Mouse (Mus musculus) liver, postnatal 0 days (tissue): Measurements from ENCODE around the gene Get4. TPM values are rescaled to one million over a fixed set of nuclear protein-coding genes. Genes with fewer than 3 reads are reported as not detected.

Experiments
- ATAC-seq: fragments of 200-750 bp; cut with Nextera tagmentation; 2 replicates; pipeline ENCODE4 v1.8.0; 2017; ENCODE audit warnings: mild to moderate bottlenecking, moderate library complexity
- DNase-seq: peaks from one replicate; pipeline ENCODE4 v3.0.0-alpha.2; 2016
- H3K27ac ChIP-seq: fragments of 300-500 bp; sonication (generic); 2 replicates; pipeline ENCODE4 v1.5.1; 2014; ENCODE audit warnings: antibody characterized with exemption, moderate library complexity, mild to moderate bottlenecking, low read depth
- H3K27me3 ChIP-seq: fragments of 300-500 bp; sonication (generic); 2 replicates; pipeline ENCODE4 v1.6.1; 2014; ENCODE audit warnings: low read length, control low read depth, mixed read lengths; ENCODE audit not compliant: insufficient read depth
- H3K36me3 ChIP-seq: fragments of 300-500 bp; sonication (generic); replicated peaks from 2 replicates; pipeline ENCODE4 v1.6.1; 2014; ENCODE audit warnings: mild to moderate bottlenecking, control low read depth, low read length, moderate library complexity, mixed read lengths; ENCODE audit not compliant: insufficient read depth
- H3K4me1 ChIP-seq: fragments of 300-500 bp; sonication (generic); 2 replicates; pipeline ENCODE4 v1.6.1; 2014; ENCODE audit warnings: antibody characterized with exemption, mild to moderate bottlenecking, control low read depth; ENCODE audit not compliant: insufficient read depth
- H3K4me2 ChIP-seq: fragments of 300-500 bp; sonication (generic); 2 replicates; pipeline ENCODE4 v1.6.1; 2014; ENCODE audit warnings: low read depth, mild to moderate bottlenecking, low read length, moderate library complexity, mixed read lengths
- H3K4me3 ChIP-seq: fragments of 300-500 bp; sonication (generic); 2 replicates; pipeline ENCODE4 v1.5.1; 2014; ENCODE audit warnings: low read depth, low read length
- H3K9ac ChIP-seq: fragments of 300-500 bp; sonication (generic); replicated peaks from 2 replicates; pipeline ENCODE4 v1.6.1; 2014; ENCODE audit warnings: mild to moderate bottlenecking, moderate library complexity
- H3K9me3 ChIP-seq: fragments of 300-500 bp; sonication (generic); 2 replicates; pipeline ENCODE4 v1.6.1; 2016; ENCODE audit warnings: mild to moderate bottlenecking, control low read depth, low read length, mixed read lengths
- CTCF ChIP-seq: sonication (generic); IDR thresholded peaks from 2 replicates; pipeline ENCODE4 v1.5.1; 2016; ENCODE audit warnings: antibody characterized with exemption, low read depth
- EP300 ChIP-seq: IDR thresholded peaks from 2 replicates; pipeline ENCODE4 v1.6.1; 2016; ENCODE audit warnings: antibody characterized with exemption, low read depth, mild to moderate bottlenecking
- WGBS: fragments of 180-500 bp; shearing (Covaris S2); extraction: QIAGEN DNeasy Blood & Tissue Kit; methylation state at CpG from one replicate; pipeline ENCODE4 v1.1.7; 2014; ENCODE audit not compliant: insufficient replicate concordance; 5-methylcytosine and 5-hydroxymethylcytosine counted together
- polyA plus RNA-seq: library from polyadenylated mRNA; unstranded; fragments of >200 nt; fragmentation: Nextera tagmentation; extraction: Ambion mirVana; gene quantifications from 2 replicates; pipeline ENCODE4 v1.2.1, GENCODE M21; 2015

The Get4 gene
- polyA plus RNA-seq, 1 experiment from 2014 or later: 97.5 TPM

- Histone ChIP-seq H3K4me1 (peaks cover 36% of the 10 kb centered on the region), H3K4me3 (0 out of 2 replicates have a peak overlapping the region, but pooled peaks have one; percentile 60), H3K4me2 (peak overlapping the region; percentile 92), H3K9me3 (no peaks in the 10 kb centered on the region), H3K9ac (peak overlapping the region; percentile 62; the same call in 1 of the 2 replicates), H3K36me3 (peaks cover 36% of the 10 kb centered on the region), H3K27ac (peak overlapping the region; percentile 76), H3K27me3 (no peaks in the 10 kb centered on the region)
- no peak for ATAC-seq
- DNase-seq: no peak
- 80% methylated on average over 7 of the region's 7 CpGs for WGBS
- TF ChIP-seq CTCF (no peak), EP300 (no peak)
These were observed 845 bp upstream of the Get4 start for GRCm38 (mm10) chr5:139251279-139251678.

GRCm38 (mm10) chr5:139251736-139252080, 416 bp upstream of the Get4 start:
- TF ChIP-seq CTCF (peak; percentile 44), EP300 (no peak)
- Histone ChIP-seq H3K36me3 (peaks cover 32% of the 10 kb centered on the region), H3K9ac (peak overlapping the region; percentile 62), H3K4me3 (peak overlapping the region; percentile 60), H3K27ac (peak overlapping the region; percentile 76), H3K4me1 (peaks cover 41% of the 10 kb centered on the region), H3K4me2 (peak overlapping the region; percentile 92), H3K9me3 (no peaks in the 10 kb centered on the region), H3K27me3 (no peaks in the 10 kb centered on the region)
- DNase-seq: no peak
- WGBS: 3% methylated on average over 8 of the region's 8 CpGs
- peak; percentile 7 for ATAC-seq

- peak overlapping the region; percentile 86 for H3K27ac ChIP-seq
- WGBS: 0% methylated on average over 7 of the region's 7 CpGs
- H3K36me3 ChIP-seq: peaks cover 24% of the 10 kb centered on the region
- H3K27me3 ChIP-seq: no peaks in the 10 kb centered on the region
- DNase-seq (no peak), ATAC-seq (peak; percentile 37)
- H3K9me3 ChIP-seq: no peaks in the 10 kb centered on the region
- H3K4me3 ChIP-seq: peak overlapping the region; percentile 60
- peaks cover 47% of the 10 kb centered on the region for H3K4me1 ChIP-seq
- TF ChIP-seq CTCF (no peak), EP300 (0 out of 2 replicates have a peak, but pooled peaks have one; percentile 40)
- peak overlapping the region; percentile 61 for H3K9ac ChIP-seq
- peak overlapping the region; percentile 92 for H3K4me2 ChIP-seq
These were observed 754 bp downstream of the Get4 start for GRCm38 (mm10) chr5:139252910-139253245.

GRCm38 (mm10) chr5:139253301-139253741, 1.2 kb downstream of the Get4 start:
- peak; percentile 63 for DNase-seq
- no peaks in the 10 kb centered on the region for H3K27me3 ChIP-seq
- peak overlapping the region; percentile 86 for H3K27ac ChIP-seq
- H3K4me2 ChIP-seq: peak overlapping the region; percentile 92
- H3K9me3 ChIP-seq: no peaks in the 10 kb centered on the region
- 4% methylated on average over 6 of the region's 6 CpGs for WGBS
- peak overlapping the region; percentile 61 for H3K9ac ChIP-seq
- peak; percentile 35 for ATAC-seq
- H3K4me1 ChIP-seq: peaks cover 52% of the 10 kb centered on the region
- H3K4me3 ChIP-seq: peak overlapping the region; percentile 60
- H3K36me3 ChIP-seq: peaks cover 22% of the 10 kb centered on the region
- TF ChIP-seq EP300: 0 out of 2 replicates have a peak, but pooled peaks have one; percentile 10
- TF ChIP-seq CTCF: no peak

GRCm38 (mm10) chr5:139254938-139255337, 2.8 kb downstream of the Get4 start:
- Histone ChIP-seq H3K9me3 (no peaks in the 10 kb centered on the region), H3K36me3 (peaks cover 10% of the 10 kb centered on the region), H3K9ac (no peak overlapping the region), H3K4me1 (peaks cover 59% of the 10 kb centered on the region), H3K4me2 (no peak overlapping the region), H3K27ac (no peak overlapping the region), H3K4me3 (no peak overlapping the region), H3K27me3 (no peaks in the 10 kb centered on the region)
- ATAC-seq (no peak), DNase-seq (no peak)
- 74% methylated on average over 6 of the region's 6 CpGs for WGBS
- TF ChIP-seq EP300 (no peak), CTCF (peak; percentile 32)

GRCm38 (mm10) chr5:139255777-139256176, 3.7 kb downstream of the Get4 start:
- Histone ChIP-seq H3K4me3 (no peak overlapping the region), H3K36me3 (peaks cover 13% of the 10 kb centered on the region), H3K9me3 (no peaks in the 10 kb centered on the region), H3K4me2 (no peak overlapping the region), H3K27ac (peak overlapping the region; percentile 55), H3K27me3 (no peaks in the 10 kb centered on the region), H3K9ac (0 out of 2 replicates have a peak overlapping the region, but pooled peaks have one; percentile 18), H3K4me1 (peaks cover 59% of the 10 kb centered on the region)
- WGBS: 68% methylated on average over 6 of the region's 6 CpGs
- TF ChIP-seq CTCF (no peak), EP300 (no peak)
- ATAC-seq (no peak), DNase-seq (no peak)
